Mouse (Mus musculus) erythroblast, embryonic 14.5 days (primary cell): Measurements from ENCODE around the gene Fam83f.

Experiments used
- GATA1 ChIP-seq: IDR thresholded peaks from 2 replicates; pipeline ENCODE4 v1.6.1; 2012; ENCODE audit warnings: low read length, inconsistent platforms, mixed read lengths
- TAL1 ChIP-seq: IDR thresholded peaks from 3 replicates; pipeline ENCODE4 v1.6.1; 2012; ENCODE audit warnings: low read length, inconsistent platforms, mixed read lengths

DNA sequence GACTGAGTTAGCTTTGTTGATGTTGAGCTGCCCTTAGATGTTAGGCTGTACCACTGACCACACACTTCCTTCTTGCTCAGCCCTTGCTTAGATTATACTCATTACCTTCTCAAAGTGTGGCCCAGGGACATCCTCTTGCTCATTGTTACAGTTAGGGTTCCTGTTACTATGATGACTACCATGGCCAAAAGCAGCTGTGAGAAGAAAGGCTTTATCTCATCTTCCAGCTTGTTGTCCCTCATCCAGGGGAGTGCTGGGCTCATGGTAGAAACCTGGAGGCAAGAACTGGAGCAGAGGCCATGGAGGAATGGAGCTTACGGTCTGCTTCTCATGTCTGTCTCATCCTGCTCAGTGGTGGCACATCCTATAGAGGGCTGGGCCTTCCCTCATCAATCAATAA, 68.3 kb downstream of the Fam83f start:
- TF ChIP-seq GATA1 (no peak), TAL1 (no peak)
